Mouse (Mus musculus) liver, postnatal 0 days (tissue): ENCODE data around the gene Fbxo21. TPM values are rescaled to one million over a fixed set of nuclear protein-coding genes. Genes with fewer than 3 reads are reported as not detected.

ENCODE experiments used
- ATAC-seq: fragments of 200-750 bp; cut with Nextera tagmentation; 2 replicates; pipeline ENCODE4 v1.8.0; 2017; ENCODE audit warnings: mild to moderate bottlenecking, moderate library complexity
- DNase-seq: peaks from one replicate; pipeline ENCODE4 v3.0.0-alpha.2; 2016
- H3K27ac ChIP-seq: fragments of 300-500 bp; sonication (generic); 2 replicates; pipeline ENCODE4 v1.5.1; 2014; ENCODE audit warnings: antibody characterized with exemption, moderate library complexity, mild to moderate bottlenecking, low read depth
- H3K27me3 ChIP-seq: fragments of 300-500 bp; sonication (generic); 2 replicates; pipeline ENCODE4 v1.6.1; 2014; ENCODE audit warnings: low read length, control low read depth, mixed read lengths; ENCODE audit not compliant: insufficient read depth
- H3K36me3 ChIP-seq: fragments of 300-500 bp; sonication (generic); replicated peaks from 2 replicates; pipeline ENCODE4 v1.6.1; 2014; ENCODE audit warnings: mild to moderate bottlenecking, control low read depth, low read length, moderate library complexity, mixed read lengths; ENCODE audit not compliant: insufficient read depth
- H3K4me1 ChIP-seq: fragments of 300-500 bp; sonication (generic); 2 replicates; pipeline ENCODE4 v1.6.1; 2014; ENCODE audit warnings: antibody characterized with exemption, mild to moderate bottlenecking, control low read depth; ENCODE audit not compliant: insufficient read depth
- H3K4me2 ChIP-seq: fragments of 300-500 bp; sonication (generic); 2 replicates; pipeline ENCODE4 v1.6.1; 2014; ENCODE audit warnings: low read depth, mild to moderate bottlenecking, low read length, moderate library complexity, mixed read lengths
- H3K4me3 ChIP-seq: fragments of 300-500 bp; sonication (generic); 2 replicates; pipeline ENCODE4 v1.5.1; 2014; ENCODE audit warnings: low read depth, low read length
- H3K9ac ChIP-seq: fragments of 300-500 bp; sonication (generic); replicated peaks from 2 replicates; pipeline ENCODE4 v1.6.1; 2014; ENCODE audit warnings: mild to moderate bottlenecking, moderate library complexity
- H3K9me3 ChIP-seq: fragments of 300-500 bp; sonication (generic); 2 replicates; pipeline ENCODE4 v1.6.1; 2016; ENCODE audit warnings: mild to moderate bottlenecking, control low read depth, low read length, mixed read lengths
- CTCF ChIP-seq: sonication (generic); IDR thresholded peaks from 2 replicates; pipeline ENCODE4 v1.5.1; 2016; ENCODE audit warnings: antibody characterized with exemption, low read depth
- EP300 ChIP-seq: IDR thresholded peaks from 2 replicates; pipeline ENCODE4 v1.6.1; 2016; ENCODE audit warnings: antibody characterized with exemption, low read depth, mild to moderate bottlenecking
- WGBS: fragments of 180-500 bp; shearing (Covaris S2); extraction: QIAGEN DNeasy Blood & Tissue Kit; methylation state at CpG from one replicate; pipeline ENCODE4 v1.1.7; 2014; ENCODE audit not compliant: insufficient replicate concordance; 5-methylcytosine and 5-hydroxymethylcytosine counted together
- polyA plus RNA-seq: library from polyadenylated mRNA; unstranded; fragments of >200 nt; fragmentation: Nextera tagmentation; extraction: Ambion mirVana; gene quantifications from 2 replicates; pipeline ENCODE4 v1.2.1, GENCODE M21; 2015

Gene Fbxo21
- polyA plus RNA-seq, 1 experiment from 2014 or later = 29.9 TPM

DNA sequence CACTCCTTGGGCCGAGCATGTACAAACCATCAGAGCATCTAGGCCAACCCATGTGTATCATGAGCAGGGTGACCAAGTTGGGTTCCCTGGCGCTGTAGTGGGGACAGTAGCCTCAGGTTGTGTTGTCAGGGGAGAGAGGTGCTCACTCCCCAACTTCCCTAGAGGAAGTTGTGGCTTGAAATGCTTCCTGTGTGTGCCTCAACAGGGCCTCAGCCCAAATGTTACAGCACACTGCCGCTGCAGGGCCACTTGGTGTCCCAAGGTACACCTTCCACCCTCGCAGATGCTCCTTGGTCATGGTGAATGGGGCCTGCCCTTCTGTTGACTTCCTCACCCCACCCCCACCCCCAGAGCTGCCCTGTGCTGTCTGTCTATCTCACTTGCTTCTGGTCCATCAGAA, 71.9 kb downstream of the Fbxo21 start:
- no peak for TF ChIP-seq EP300
- TF ChIP-seq CTCF = 0 out of 2 replicates have a peak, but pooled peaks have one; percentile 15
- ATAC-seq (peak; percentile 64), DNase-seq (peak; percentile 51)
- Histone ChIP-seq H3K36me3 (no peaks in the 10 kb centered on the region), H3K27ac (peak overlapping the region; percentile 75; the same call in 1 of the 2 replicates), H3K9me3 (no peaks in the 10 kb centered on the region), H3K4me3 (no peak overlapping the region), H3K9ac (no peak overlapping the region), H3K27me3 (no peaks in the 10 kb centered on the region), H3K4me1 (no peaks in the 10 kb centered on the region), H3K4me2 (no peak overlapping the region)
- 41% methylated on average over 4 of the region's 4 CpGs for WGBS

DNA sequence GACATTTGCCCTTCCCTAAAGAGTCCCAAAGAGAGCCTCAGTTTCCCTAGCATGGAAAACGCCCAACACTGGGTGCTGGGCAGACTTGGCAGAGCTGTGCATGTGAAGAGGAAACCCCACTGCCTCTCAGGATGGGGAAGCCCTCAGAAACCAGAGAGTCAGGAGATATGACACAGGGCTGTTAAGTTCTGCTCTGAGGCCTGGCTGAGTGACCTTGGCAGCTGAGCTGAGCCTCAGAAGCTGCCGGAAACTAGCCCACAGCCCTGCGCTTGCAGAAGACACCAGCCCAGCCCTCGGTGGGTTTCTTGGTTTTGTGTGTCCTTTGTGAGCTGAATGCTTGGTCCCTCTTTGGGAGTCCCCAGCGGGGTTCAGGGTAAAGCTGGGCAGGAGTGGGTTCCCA, 72.4 kb downstream of the Fbxo21 start:
- 22% methylated on average over 5 of the region's 5 CpGs for WGBS
- Histone ChIP-seq H3K27me3 (no peaks in the 10 kb centered on the region), H3K4me2 (no peak overlapping the region; the same call in 1 of the 2 replicates), H3K9me3 (no peaks in the 10 kb centered on the region), H3K4me3 (no peak overlapping the region), H3K4me1 (no peaks in the 10 kb centered on the region), H3K9ac (no peak overlapping the region), H3K27ac (peak overlapping the region; percentile 75), H3K36me3 (no peaks in the 10 kb centered on the region)
- ATAC-seq (peak; percentile 54), DNase-seq (no peak)
- TF ChIP-seq EP300 (no peak), CTCF (no peak)

DNA sequence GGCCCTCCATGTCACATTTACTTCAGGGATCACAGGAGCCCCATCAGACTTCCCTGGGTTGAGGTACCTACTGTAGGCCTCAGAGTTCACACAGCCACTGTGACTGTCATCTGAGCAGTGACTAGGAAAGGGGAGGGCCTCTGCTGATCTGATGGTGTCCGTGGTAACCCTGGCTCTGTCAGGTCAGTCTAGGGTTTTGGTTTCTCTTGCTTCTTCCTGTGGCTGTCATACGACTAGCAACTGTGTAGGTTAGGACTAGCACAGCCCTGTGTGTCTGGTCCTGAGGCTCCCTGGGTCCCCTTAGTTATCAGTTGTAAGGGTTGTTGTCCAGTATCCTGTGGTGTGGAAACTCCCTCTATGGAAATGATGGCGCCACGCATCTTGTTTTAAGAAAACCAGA, 74.2 kb downstream of the Fbxo21 start:
- Histone ChIP-seq H3K4me2 (no peak overlapping the region), H3K4me3 (no peak overlapping the region), H3K4me1 (no peaks in the 10 kb centered on the region), H3K27me3 (no peaks in the 10 kb centered on the region), H3K27ac (no peak overlapping the region), H3K9me3 (no peaks in the 10 kb centered on the region), H3K36me3 (no peaks in the 10 kb centered on the region), H3K9ac (no peak overlapping the region)
- ATAC-seq = no peak
- WGBS = 61% methylated on average over 4 of the region's 4 CpGs
- no peak for DNase-seq
- TF ChIP-seq CTCF (no peak), EP300 (no peak)

DNA sequence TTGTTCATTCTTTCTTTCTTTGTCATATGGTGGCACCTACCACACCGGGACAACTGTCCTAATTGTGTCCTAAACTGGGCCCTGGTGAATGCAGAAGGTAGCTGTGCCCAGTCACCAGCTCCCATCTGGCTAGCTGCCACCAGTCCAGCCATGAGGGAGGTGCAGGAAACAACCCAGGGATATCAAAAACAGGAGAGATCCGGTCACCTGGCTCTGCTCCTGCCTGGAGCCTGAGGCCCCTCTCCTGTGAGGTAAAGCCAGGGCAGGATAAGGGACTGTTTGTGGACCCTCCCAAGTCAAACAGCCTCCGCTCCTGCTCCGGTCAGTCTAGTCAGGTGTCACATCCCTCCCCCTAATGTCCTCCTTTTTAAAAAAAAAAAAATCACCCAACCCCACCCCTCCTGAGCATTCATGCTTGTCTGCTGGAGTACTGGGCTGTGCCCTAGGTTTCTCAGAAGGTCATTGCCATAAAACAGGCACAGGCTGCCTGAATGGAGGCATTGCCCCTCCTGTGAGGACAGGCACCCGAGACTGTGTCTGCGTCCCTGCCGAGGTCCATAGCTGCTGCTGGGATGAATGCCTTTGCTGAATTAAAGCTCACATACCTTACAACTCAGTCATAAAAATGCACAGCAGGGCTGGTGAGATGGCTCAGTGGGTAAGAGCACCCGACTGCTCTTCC, 75.6 kb downstream of the Fbxo21 start:
- H3K4me1 ChIP-seq = no peaks in the 10 kb centered on the region
- ATAC-seq (no peak), DNase-seq (no peak)
- no peak overlapping the region for H3K4me3 ChIP-seq
- H3K27ac ChIP-seq = no peak overlapping the region
- TF ChIP-seq EP300 (no peak), CTCF (no peak)
- no peaks in the 10 kb centered on the region for H3K36me3 ChIP-seq
- H3K9me3 ChIP-seq = no peaks in the 10 kb centered on the region
- H3K9ac ChIP-seq = no peak overlapping the region
- H3K27me3 ChIP-seq = no peaks in the 10 kb centered on the region
- no peak overlapping the region for H3K4me2 ChIP-seq
- WGBS = 66% methylated on average over 8 of the region's 8 CpGs

DNA sequence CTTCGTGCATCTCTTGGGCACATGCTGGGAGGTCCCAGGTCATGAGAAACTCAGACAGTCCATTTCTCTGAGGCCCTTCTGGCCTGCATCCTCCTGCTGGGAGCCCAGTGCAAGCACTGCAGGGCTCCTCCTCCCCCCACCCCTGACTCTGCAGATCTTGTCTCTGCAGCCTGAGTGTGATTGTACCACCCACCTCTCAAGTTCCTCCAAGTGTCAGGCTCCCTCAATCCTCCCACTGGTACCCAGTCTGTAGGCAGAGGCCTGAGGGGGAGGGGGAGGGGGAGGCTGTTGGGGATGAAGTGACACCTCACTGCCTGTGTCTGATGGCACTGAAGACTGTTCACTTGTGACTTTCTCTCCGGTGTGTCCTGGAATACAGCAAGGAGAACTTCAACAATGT, 76.7 kb downstream of the Fbxo21 start:
- Histone ChIP-seq H3K9me3 (no peaks in the 10 kb centered on the region), H3K4me1 (no peaks in the 10 kb centered on the region), H3K9ac (no peak overlapping the region), H3K4me2 (no peak overlapping the region), H3K27ac (no peak overlapping the region), H3K27me3 (no peaks in the 10 kb centered on the region), H3K36me3 (no peaks in the 10 kb centered on the region), H3K4me3 (no peak overlapping the region)
- no peak for DNase-seq
- 91% methylated on average over 2 of the region's 2 CpGs for WGBS
- no peak for TF ChIP-seq EP300
- no peak for TF ChIP-seq CTCF
- ATAC-seq = no peak

DNA sequence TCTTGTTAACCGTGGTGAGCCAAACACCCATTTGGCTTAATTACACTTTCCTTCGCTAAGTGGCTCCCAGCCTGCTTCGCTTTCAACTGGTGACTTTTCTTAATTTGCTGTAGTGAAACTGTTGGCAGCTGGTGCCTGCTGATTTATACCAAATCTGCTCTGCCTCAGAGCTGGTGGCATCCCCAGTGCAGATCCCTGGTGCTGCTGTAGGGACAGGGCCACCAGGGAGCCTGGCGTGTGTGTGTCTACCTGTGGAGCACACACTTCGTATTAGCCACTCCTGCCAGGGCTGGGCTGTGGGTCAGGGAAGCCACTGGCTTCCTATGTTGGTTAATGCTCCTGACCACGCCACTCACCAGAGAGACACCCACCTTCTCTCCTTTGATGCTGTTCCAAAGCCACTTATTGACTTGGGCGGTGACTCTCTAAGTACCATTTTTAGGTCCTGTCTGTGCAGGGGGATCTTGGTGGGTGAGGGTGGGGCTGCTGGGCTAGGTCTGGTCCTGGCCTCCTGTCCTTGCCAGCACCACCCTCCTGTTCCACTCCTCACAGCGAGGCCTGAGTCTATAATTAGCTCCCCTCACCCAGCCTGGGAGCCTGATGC, 81.1 kb downstream of the Fbxo21 start:
- no peak overlapping the region for H3K4me3 ChIP-seq
- TF ChIP-seq CTCF (no peak), EP300 (no peak)
- H3K27me3 ChIP-seq = no peaks in the 10 kb centered on the region
- no peaks in the 10 kb centered on the region for H3K4me1 ChIP-seq
- no peaks in the 10 kb centered on the region for H3K9me3 ChIP-seq
- ATAC-seq (no peak), DNase-seq (no peak)
- no peak overlapping the region for H3K27ac ChIP-seq
- no peaks in the 10 kb centered on the region for H3K36me3 ChIP-seq
- WGBS = 53% methylated on average over 8 of the region's 8 CpGs
- H3K4me2 ChIP-seq = no peak overlapping the region
- no peak overlapping the region for H3K9ac ChIP-seq
